Mouse (Mus musculus) stomach, embryonic 16.5 days (tissue): Measurements from ENCODE around the gene Nipal3. TPM values are rescaled to one million over a fixed set of nuclear protein-coding genes. Genes with fewer than 3 reads are reported as not detected.

ENCODE experiments used
- ATAC-seq: fragments of 200-750 bp; cut with Nextera tagmentation; 2 replicates; pipeline ENCODE4 v1.8.0; 2017; ENCODE audit warnings: moderate number of reproducible peaks, moderate TSS enrichment; ENCODE audit not compliant: insufficient read depth, low FRiP score
- H3K27ac ChIP-seq: fragments of 300-500 bp; sonication (generic); 2 replicates; pipeline ENCODE4 v1.5.1; 2014; ENCODE audit warnings: low read length
- H3K27me3 ChIP-seq: fragments of 300-500 bp; sonication (generic); 2 replicates; pipeline ENCODE4 v1.6.1; 2014; ENCODE audit warnings: low read length, control low read depth, mixed read lengths; ENCODE audit not compliant: control insufficient read depth, insufficient read depth
- H3K36me3 ChIP-seq: fragments of 300-500 bp; sonication (generic); 2 replicates; pipeline ENCODE4 v1.6.1; 2014; ENCODE audit warnings: low read length; ENCODE audit not compliant: control insufficient read depth, insufficient read depth
- H3K4me1 ChIP-seq: fragments of 300-500 bp; sonication (generic); 2 replicates; pipeline ENCODE4 v1.6.1; 2014; ENCODE audit warnings: low read length, control low read depth, mixed read lengths; ENCODE audit not compliant: control insufficient read depth, insufficient read depth
- H3K4me2 ChIP-seq: fragments of 300-500 bp; sonication (generic); 2 replicates; pipeline ENCODE4 v1.6.1; 2014; ENCODE audit warnings: low read depth, low read length, mixed read lengths
- H3K4me3 ChIP-seq: fragments of 300-500 bp; sonication (generic); replicated peaks from 2 replicates; pipeline ENCODE4 v1.5.1; 2014; ENCODE audit warnings: mild to moderate bottlenecking, low read length
- H3K9ac ChIP-seq: fragments of 300-500 bp; sonication (generic); 2 replicates; pipeline ENCODE4 v1.6.1; 2014; ENCODE audit warnings: low read length
- H3K9me3 ChIP-seq: fragments of 300-500 bp; sonication (generic); replicated peaks from 2 replicates; pipeline ENCODE4 v1.6.1; 2016; ENCODE audit warnings: low read length, control low read depth; ENCODE audit not compliant: control insufficient read depth
- WGBS: fragments of 180-500 bp; shearing (Covaris S2); extraction: QIAGEN DNeasy Blood & Tissue Kit; methylation state at CpG from one replicate; pipeline ENCODE4 v1.1.7; 2014; 5-methylcytosine and 5-hydroxymethylcytosine counted together
- microRNA counts: library from miRNA; unstranded; fragments of <30 nt; microRNA quantifications from one replicate; lab custom pipeline; 2016
- microRNA-seq: library from miRNA; unstranded; fragments of <30 nt; microRNA quantifications from one replicate; pipeline ENCODE4, GENCODE M21; 2016
- polyA plus RNA-seq: library from polyadenylated mRNA; unstranded; fragments of >200 nt; fragmentation: Nextera tagmentation; extraction: Ambion mirVana; gene quantifications from 2 replicates; pipeline ENCODE4 v1.2.1, GENCODE M21; 2015

Nipal3 gene
- polyA plus RNA-seq, 1 experiment from 2014 or later: 4.7 TPM

GRCm38 (mm10) chr4:135397551-135397950 lies 97.3 kb downstream of the Nipal3 start:
- peak; percentile 79 for ATAC-seq
- WGBS: 4% methylated on average over 16 of the region's 16 CpGs

DNA sequence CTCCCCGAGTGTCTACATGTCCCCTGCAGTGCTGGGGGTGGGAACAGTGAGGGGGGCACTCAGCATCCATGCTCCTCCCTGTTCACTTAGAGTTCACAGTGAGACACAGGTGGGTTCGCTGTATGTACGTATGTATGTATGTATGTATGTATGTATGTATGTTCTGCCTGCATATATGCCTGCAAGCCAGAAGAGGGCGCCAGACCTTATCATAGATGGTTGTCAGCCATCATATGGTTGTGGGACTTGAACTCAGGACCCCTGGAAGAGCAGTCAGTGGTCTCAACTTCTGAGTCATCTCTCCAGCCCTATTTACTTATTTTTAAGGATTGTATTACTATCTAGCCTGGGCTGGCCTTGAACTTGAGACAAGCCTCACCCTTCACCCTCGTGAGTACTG lies 98.5 kb downstream of the Nipal3 start:
- Histone ChIP-seq H3K27me3 (0 out of 2 replicates have a peak, but pooled peaks cover 4% of the 10 kb centered on the region), H3K27ac (no peak overlapping the region), H3K4me1 (peaks cover 4% of the 10 kb centered on the region), H3K4me2 (no peak overlapping the region), H3K9me3 (no peaks in the 10 kb centered on the region), H3K4me3 (no peak overlapping the region), H3K36me3 (no peaks in the 10 kb centered on the region), H3K9ac (no peak overlapping the region)
- 88% methylated on average over 5 of the region's 5 CpGs for WGBS
- no peak for ATAC-seq

More at GRCm38 (mm10) chr4:135397551-135397950, 97.3 kb downstream of the Nipal3 start:
- H3K4me1 ChIP-seq: peaks cover 3% of the 10 kb centered on the region; the same call in 1 of the 2 replicates
- H3K27ac ChIP-seq: peak overlapping the region; percentile 90
- 0 out of 2 replicates have a peak, but pooled peaks cover 4% of the 10 kb centered on the region for H3K27me3 ChIP-seq
- H3K9me3 ChIP-seq: no peaks in the 10 kb centered on the region
- H3K9ac ChIP-seq: peak overlapping the region; percentile 70
- peak overlapping the region; percentile 49 for H3K4me3 ChIP-seq
- no peaks in the 10 kb centered on the region for H3K36me3 ChIP-seq
- peak overlapping the region; percentile 74 for H3K4me2 ChIP-seq

MicroRNAs encoded within 50 kb of the gene (microRNA counts, 519-probe panel; counts per million panel counts)
- microRNA mmu-miR-700 (lab: Ali Mortazavi, UCI): 956 counts per million, percentile 5 among the panel's probes with 10 or more counts

Small RNA genes lying within 50 kb of the gene (microRNA-seq; reads per million reads assigned to microRNA genes)
- gene Gm25317 (not detected), gene Mir700 (278 reads per million, percentile 66 among the genes with 10 or more reads in this experiment)

Other genes with a start within 250 kb of the Nipal3 start
- gene Clic4, start 222.2 kb downstream of the Nipal3 start, polyA plus RNA-seq: 136 and 141 TPM in 2 replicates
- gene Srrm1, start 141.7 kb downstream of the Nipal3 start, polyA plus RNA-seq: 176 and 188 TPM in 2 replicates
- gene Ncmap, start 96.8 kb downstream of the Nipal3 start, polyA plus RNA-seq: 27.4 and 36.0 TPM in 2 replicates
- 15.0 and 18.0 TPM in 2 replicates for gene Rcan3, start 61.2 kb downstream of the Nipal3 start, polyA plus RNA-seq
- gene Stpg1, start 248 bp downstream of the Nipal3 start, polyA plus RNA-seq: 0.17 and 0.29 TPM in 2 replicates
- 54.1 and 74.1 TPM in 2 replicates for gene Grhl3, start 78.6 kb upstream of the Nipal3 start, polyA plus RNA-seq
- 1.6 and 2.6 TPM in 2 replicates for gene Ifnlr1, start 191.2 kb upstream of the Nipal3 start, polyA plus RNA-seq
- gene Il22ra1, start 233.1 kb upstream of the Nipal3 start, polyA plus RNA-seq: 2.0 and 2.1 TPM in 2 replicates